Mouse (Mus musculus): Measurements from ENCODE around the gene Gm525. TPM values are rescaled to one million over a fixed set of nuclear protein-coding genes. Genes with fewer than 3 reads are reported as not detected.
"Not testable (repeated sequence)": the region's sequence is repeated elsewhere in the genome, so short reads cannot be mapped to it uniquely, and the experiment has no call there.

The Gm525 gene
- polyA plus RNA-seq, 1 experiment from 2014 or later, result not detected

GRCm38 (mm10) chr11:89081906-89082305 lies 8.3 kb downstream of the Gm525 start:
- H3K9ac ChIP-seq (ENCODE audit: low read depth, low read length); H3K4me2 ChIP-seq (replicated peaks; ENCODE audit: low read depth, low read length); H3K27ac ChIP-seq (ENCODE audit: low read depth, low read length); ATAC-seq (ENCODE audit: low FRiP score, low TSS enrichment); H3K4me1 ChIP-seq (ENCODE audit: control insufficient read depth, insufficient read depth, low read length); H3K9me3 ChIP-seq (ENCODE audit: control insufficient read depth, low read length); H3K4me3 ChIP-seq (ENCODE audit: low read length); H3K36me3 ChIP-seq (ENCODE audit: control insufficient read depth, insufficient read depth, low read length); H3K27me3 ChIP-seq (ENCODE audit: control insufficient read depth, insufficient read depth, low read length): not testable (repeated sequence)
- 53% methylated on average over 5 of the region's 5 CpGs for WGBS

- not testable (repeated sequence) for H3K9me3 ChIP-seq (ENCODE audit: control insufficient read depth, low read length); H3K27ac ChIP-seq (ENCODE audit: low read depth, low read length); H3K36me3 ChIP-seq (ENCODE audit: control insufficient read depth, insufficient read depth, low read length); H3K4me1 ChIP-seq (ENCODE audit: control insufficient read depth, insufficient read depth, low read length); H3K9ac ChIP-seq (ENCODE audit: low read depth, low read length); H3K4me3 ChIP-seq (ENCODE audit: low read length); H3K27me3 ChIP-seq (ENCODE audit: control insufficient read depth, insufficient read depth, low read length); H3K4me2 ChIP-seq (replicated peaks; ENCODE audit: low read depth, low read length); ATAC-seq (ENCODE audit: low FRiP score, low TSS enrichment)
- 82% methylated on average over 3 of the region's 3 CpGs for WGBS
Observed at GRCm38 (mm10) chr11:89082691-89083090, 9.1 kb downstream of the Gm525 start.

GRCm38 (mm10) chr11:89084601-89085000 lies 11.0 kb downstream of the Gm525 start:
- H3K4me1 ChIP-seq (ENCODE audit: control insufficient read depth, insufficient read depth, low read length), result no peaks in the 10 kb centered on the region
- no peak overlapping the region for H3K27ac ChIP-seq (ENCODE audit: low read depth, low read length)
- ATAC-seq (ENCODE audit: low FRiP score, low TSS enrichment), result no peak
- H3K36me3 ChIP-seq (ENCODE audit: control insufficient read depth, insufficient read depth, low read length), result no peaks in the 10 kb centered on the region
- no peak overlapping the region for H3K4me3 ChIP-seq (ENCODE audit: low read length)
- H3K4me2 ChIP-seq (replicated peaks; ENCODE audit: low read depth, low read length), result no peak overlapping the region
- no peaks in the 10 kb centered on the region for H3K27me3 ChIP-seq (ENCODE audit: control insufficient read depth, insufficient read depth, low read length)
- WGBS, result 47% methylated on average over 7 of the region's 7 CpGs
- H3K9me3 ChIP-seq (ENCODE audit: control insufficient read depth, low read length), result no peaks in the 10 kb centered on the region
- H3K9ac ChIP-seq (ENCODE audit: low read depth, low read length), result no peak overlapping the region

- Histone ChIP-seq H3K27me3 (ENCODE audit: control insufficient read depth, insufficient read depth, low read length) (no peaks in the 10 kb centered on the region), H3K27ac (ENCODE audit: low read depth, low read length) (no peak overlapping the region), H3K9me3 (ENCODE audit: control insufficient read depth, low read length) (no peaks in the 10 kb centered on the region), H3K4me2 (replicated peaks; ENCODE audit: low read depth, low read length) (no peak overlapping the region), H3K4me1 (ENCODE audit: control insufficient read depth, insufficient read depth, low read length) (no peaks in the 10 kb centered on the region), H3K36me3 (ENCODE audit: control insufficient read depth, insufficient read depth, low read length) (no peaks in the 10 kb centered on the region), H3K4me3 (ENCODE audit: low read length) (no peak overlapping the region), H3K9ac (ENCODE audit: low read depth, low read length) (no peak overlapping the region)
- 66% methylated on average over 10 of the region's 10 CpGs for WGBS
- ATAC-seq (ENCODE audit: low FRiP score, low TSS enrichment), result no peak
Observed at GRCm38 (mm10) chr11:89086208-89086809, 12.7 kb downstream of the Gm525 start.

DNA sequence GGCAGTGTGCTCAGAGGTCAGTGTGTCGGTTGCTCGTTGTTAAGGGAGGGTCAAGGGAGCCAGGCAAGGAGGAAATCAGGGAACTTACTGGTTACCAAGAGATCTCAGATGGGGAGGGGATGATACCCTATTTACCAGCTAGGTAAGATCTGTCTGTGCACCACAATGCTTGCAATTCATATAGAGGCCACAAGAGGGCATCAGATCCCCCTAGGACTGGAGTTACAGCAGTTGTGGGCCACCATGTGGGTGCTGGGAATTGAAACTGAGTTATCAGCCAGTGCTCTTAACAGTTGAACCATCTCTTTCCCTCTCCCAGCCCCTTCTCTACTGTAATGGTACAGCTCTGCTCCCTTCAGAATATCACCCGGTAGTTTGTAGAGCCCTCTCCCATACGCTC lies 15.1 kb downstream of the Gm525 start:
- ATAC-seq (ENCODE audit: low FRiP score, low TSS enrichment), result no peak
- H3K9me3 ChIP-seq (ENCODE audit: control insufficient read depth, low read length), result no peaks in the 10 kb centered on the region
- H3K4me2 ChIP-seq (replicated peaks; ENCODE audit: low read depth, low read length), result no peak overlapping the region
- H3K4me1 ChIP-seq (ENCODE audit: control insufficient read depth, insufficient read depth, low read length), result no peaks in the 10 kb centered on the region
- no peaks in the 10 kb centered on the region for H3K27me3 ChIP-seq (ENCODE audit: control insufficient read depth, insufficient read depth, low read length)
- H3K4me3 ChIP-seq (ENCODE audit: low read length), result no peak overlapping the region
- 85% methylated on average over 4 of the region's 4 CpGs for WGBS
- H3K27ac ChIP-seq (ENCODE audit: low read depth, low read length), result no peak overlapping the region
- no peak overlapping the region for H3K9ac ChIP-seq (ENCODE audit: low read depth, low read length)
- no peaks in the 10 kb centered on the region for H3K36me3 ChIP-seq (ENCODE audit: control insufficient read depth, insufficient read depth, low read length)

GRCm38 (mm10) chr11:89090359-89090758 lies 16.7 kb downstream of the Gm525 start:
- WGBS, result 95% methylated on average over 7 of the region's 7 CpGs
- not testable (repeated sequence) for ATAC-seq (ENCODE audit: low FRiP score, low TSS enrichment)

DNA sequence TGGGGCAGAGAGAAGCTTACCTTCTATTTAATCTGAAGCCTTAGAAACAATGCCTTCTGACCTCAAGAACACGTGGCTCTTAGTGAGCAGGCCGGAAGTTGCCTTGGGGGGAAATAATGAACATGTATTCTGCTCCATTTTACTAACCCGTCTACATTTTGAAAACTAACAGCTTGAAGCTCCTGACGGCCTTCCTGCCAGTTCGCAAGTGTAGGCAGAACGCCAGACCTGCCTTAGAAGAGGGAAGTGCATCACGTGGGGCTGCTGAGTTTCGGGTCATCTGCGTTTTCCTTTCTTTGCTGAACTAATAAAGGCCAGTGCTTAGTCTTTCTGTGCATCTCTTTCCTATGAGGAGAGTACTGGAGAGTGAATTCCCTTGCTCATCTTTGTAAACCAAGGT lies 19.1 kb downstream of the Gm525 start:
- Histone ChIP-seq H3K27ac (ENCODE audit: low read depth, low read length) (no peak overlapping the region), H3K4me3 (ENCODE audit: low read length) (no peak overlapping the region), H3K27me3 (ENCODE audit: control insufficient read depth, insufficient read depth, low read length) (no peaks in the 10 kb centered on the region), H3K4me2 (replicated peaks; ENCODE audit: low read depth, low read length) (no peak overlapping the region), H3K36me3 (ENCODE audit: control insufficient read depth, insufficient read depth, low read length) (no peaks in the 10 kb centered on the region), H3K4me1 (ENCODE audit: control insufficient read depth, insufficient read depth, low read length) (no peaks in the 10 kb centered on the region), H3K9me3 (ENCODE audit: control insufficient read depth, low read length) (no peaks in the 10 kb centered on the region), H3K9ac (ENCODE audit: low read depth, low read length) (no peak overlapping the region)
- ATAC-seq (ENCODE audit: low FRiP score, low TSS enrichment), result no peak
- 60% methylated on average over 9 of the region's 9 CpGs for WGBS

More at GRCm38 (mm10) chr11:89090359-89090758, 16.7 kb downstream of the Gm525 start:
- not testable (repeated sequence) for H3K27me3 ChIP-seq (ENCODE audit: control insufficient read depth, insufficient read depth, low read length); H3K9ac ChIP-seq (ENCODE audit: low read depth, low read length); H3K4me1 ChIP-seq (ENCODE audit: control insufficient read depth, insufficient read depth, low read length); H3K27ac ChIP-seq (ENCODE audit: low read depth, low read length); H3K4me2 ChIP-seq (replicated peaks; ENCODE audit: low read depth, low read length); H3K4me3 ChIP-seq (ENCODE audit: low read length); H3K36me3 ChIP-seq (ENCODE audit: control insufficient read depth, insufficient read depth, low read length); H3K9me3 ChIP-seq (ENCODE audit: control insufficient read depth, low read length)

- H3K9me3 ChIP-seq (ENCODE audit: control insufficient read depth, low read length), result no peaks in the 10 kb centered on the region
- WGBS, result 80% methylated on average over 3 of the region's 3 CpGs
Observed at GRCm38 (mm10) chr11:89095306-89095705, 21.7 kb downstream of the Gm525 start.

DNA sequence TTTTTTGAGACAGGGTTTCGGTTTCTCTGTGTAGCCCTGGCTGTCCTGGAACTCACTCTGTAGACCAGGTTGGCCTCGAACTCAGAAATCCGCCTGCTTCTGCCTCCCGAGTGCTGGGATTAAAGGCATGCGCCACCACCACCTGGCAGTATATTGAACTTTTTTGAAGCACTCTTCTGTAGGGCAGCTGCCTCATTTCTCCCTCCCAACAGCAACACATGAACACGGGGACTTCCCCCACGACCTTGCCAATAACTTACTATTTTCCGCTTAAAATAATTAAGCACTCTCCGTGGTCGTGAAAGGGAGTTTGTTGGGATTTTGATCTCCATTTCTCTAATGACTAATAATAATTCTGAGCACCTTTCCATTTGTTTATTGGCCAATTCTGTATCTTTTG lies 23.7 kb downstream of the Gm525 start:
- not testable (repeated sequence) for H3K9me3 ChIP-seq (ENCODE audit: control insufficient read depth, low read length); H3K4me1 ChIP-seq (ENCODE audit: control insufficient read depth, insufficient read depth, low read length); H3K9ac ChIP-seq (ENCODE audit: low read depth, low read length); H3K27me3 ChIP-seq (ENCODE audit: control insufficient read depth, insufficient read depth, low read length); H3K36me3 ChIP-seq (ENCODE audit: control insufficient read depth, insufficient read depth, low read length); H3K27ac ChIP-seq (ENCODE audit: low read depth, low read length); ATAC-seq (ENCODE audit: low FRiP score, low TSS enrichment); H3K4me3 ChIP-seq (ENCODE audit: low read length); H3K4me2 ChIP-seq (replicated peaks; ENCODE audit: low read depth, low read length)
- 91% methylated on average over 10 of the region's 10 CpGs for WGBS

More at GRCm38 (mm10) chr11:89095306-89095705, 21.7 kb downstream of the Gm525 start:
- Histone ChIP-seq H3K4me2 (replicated peaks; ENCODE audit: low read depth, low read length) (no peak overlapping the region), H3K9ac (ENCODE audit: low read depth, low read length) (no peak overlapping the region), H3K4me3 (ENCODE audit: low read length) (no peak overlapping the region), H3K27me3 (ENCODE audit: control insufficient read depth, insufficient read depth, low read length) (no peaks in the 10 kb centered on the region), H3K27ac (ENCODE audit: low read depth, low read length) (no peak overlapping the region), H3K36me3 (ENCODE audit: control insufficient read depth, insufficient read depth, low read length) (no peaks in the 10 kb centered on the region), H3K4me1 (ENCODE audit: control insufficient read depth, insufficient read depth, low read length) (no peaks in the 10 kb centered on the region)
- ATAC-seq (ENCODE audit: low FRiP score, low TSS enrichment), result no peak

All from kidney, embryonic 14.5 days (tissue).